Mouse (Mus musculus): ENCODE results near the gene Hoxa7. TPM values are rescaled to one million over a fixed set of nuclear protein-coding genes. Genes with fewer than 3 reads are reported as not detected.

Hoxa7 gene
- total and polyA plus RNA-seq, 3 experiments, result 0.25 to 0.50 (median 0.31) TPM

DNA sequence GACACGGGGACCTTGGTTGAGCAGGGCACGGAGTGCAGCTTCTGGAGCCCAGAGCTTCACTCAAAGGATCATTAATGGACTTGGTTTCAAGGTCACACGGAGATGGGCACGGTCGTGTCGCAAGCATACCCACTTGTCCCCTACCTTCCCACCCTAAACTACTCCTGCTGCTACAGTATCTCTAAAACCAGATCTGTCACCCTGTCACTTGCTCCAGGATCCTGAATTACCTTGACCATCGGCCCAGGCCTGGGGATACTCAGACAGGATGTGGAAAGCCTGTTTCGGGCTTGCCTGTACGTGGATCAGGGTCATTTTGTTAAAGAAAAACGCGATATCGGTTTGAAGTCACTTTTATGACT is 12.0 kb downstream of the Hoxa7 start:
- WGBS, result 22% methylated on average over 12 of the region's 12 CpGs
- no peak for DNase-seq
- no peaks in the 10 kb centered on the region for H3K79me2 ChIP-seq (replicated peaks; ENCODE audit: control insufficient read depth, insufficient read depth, low read length)
- H3K4me3 ChIP-seq, result no peak overlapping the region
- peaks cover 40% of the 10 kb centered on the region for H3K27me3 ChIP-seq (ENCODE audit: control insufficient read depth, insufficient read depth, low read length)
- intact Hi-C loops (cut with DNase I), result loop anchor here (5.0 kb wide), 1 partner anchor 1027 kb away; no protein-coding TSS in a partner anchor
- H3K9ac ChIP-seq (ENCODE audit: low read depth, low read length), result no peak overlapping the region
- no peak overlapping the region for H3K27ac ChIP-seq
- TF ChIP-seq EP300 (IDR thresholded peaks at IDR 0.05; ENCODE audit: insufficient read depth, low read depth, low read length), result no peak
- TF ChIP-seq POLR2A (IDR thresholded peaks at IDR 0.05; ENCODE audit: insufficient read depth, low read depth, low read length), result no peak
- TF ChIP-seq CTCF (IDR thresholded peaks at IDR 0.05), result no peak
- H3K36me3 ChIP-seq (ENCODE audit: control insufficient read depth, insufficient read depth, low read length), result no peaks in the 10 kb centered on the region
- no peaks in the 10 kb centered on the region; the same call in 1 of the 2 replicates for H3K4me1 ChIP-seq (ENCODE audit: control insufficient read depth, insufficient read depth, low read length)

DNA sequence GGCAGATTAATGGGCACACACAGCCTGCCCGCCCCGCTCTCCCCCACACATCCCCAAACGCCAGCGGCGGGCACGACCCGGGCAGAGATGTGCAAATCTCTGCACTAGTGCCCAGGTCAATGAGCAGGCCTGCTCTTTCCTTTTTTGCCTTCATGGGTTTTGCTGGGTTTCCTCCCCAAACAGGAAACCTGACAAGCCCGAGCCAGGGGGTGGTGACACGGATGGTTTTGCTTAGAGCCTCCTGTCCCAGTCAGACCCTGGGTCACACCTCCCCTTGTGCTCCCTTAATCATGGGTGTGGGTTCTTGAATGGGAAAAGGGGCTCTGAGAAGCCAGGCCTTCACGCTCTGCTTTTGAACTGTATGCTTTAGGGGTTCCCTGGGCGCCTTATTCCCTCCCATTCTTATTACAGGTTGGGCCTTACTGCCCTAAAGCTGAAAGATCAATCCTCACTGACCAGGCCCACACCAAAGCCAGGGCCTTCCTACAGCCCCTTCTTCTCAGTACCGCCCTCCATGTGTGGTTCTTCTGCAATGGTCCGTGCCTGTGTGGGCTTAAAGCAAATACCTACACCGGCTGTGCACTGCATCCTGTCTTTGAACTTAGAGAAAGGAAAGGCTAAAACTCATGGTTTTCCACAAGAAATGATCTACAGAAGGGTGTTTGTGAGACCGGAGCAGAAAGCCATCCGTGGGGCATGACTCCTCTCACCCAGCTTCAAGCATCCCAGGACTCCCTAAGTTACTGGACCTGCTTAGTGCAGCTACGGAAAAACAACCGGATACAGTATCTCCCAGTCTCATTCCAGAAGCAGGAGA is 12.6 kb downstream of the Hoxa7 start:
- Histone ChIP-seq H3K27ac (no peak overlapping the region), H3K9ac (ENCODE audit: low read depth, low read length) (no peak overlapping the region), H3K27me3 (ENCODE audit: control insufficient read depth, insufficient read depth, low read length) (peaks cover 42% of the 10 kb centered on the region), H3K36me3 (ENCODE audit: control insufficient read depth, insufficient read depth, low read length) (no peaks in the 10 kb centered on the region), H3K4me1 (ENCODE audit: control insufficient read depth, insufficient read depth, low read length) (no peaks in the 10 kb centered on the region; the same call in 1 of the 2 replicates), H3K79me2 (replicated peaks; ENCODE audit: control insufficient read depth, insufficient read depth, low read length) (no peaks in the 10 kb centered on the region), H3K4me3 (peak overlapping the region; percentile 22; the same call in 1 of the 2 replicates)
- intact Hi-C loops (cut with DNase I), result no loop called here
- WGBS, result 16% methylated on average over 18 of the region's 18 CpGs
- no peak for TF ChIP-seq CTCF (IDR thresholded peaks at IDR 0.05)
- TF ChIP-seq POLR2A (IDR thresholded peaks at IDR 0.05; ENCODE audit: insufficient read depth, low read depth, low read length), result no peak
- TF ChIP-seq EP300 (IDR thresholded peaks at IDR 0.05; ENCODE audit: insufficient read depth, low read depth, low read length), result no peak
- DNase-seq, result peak; percentile 7 to 18

DNA sequence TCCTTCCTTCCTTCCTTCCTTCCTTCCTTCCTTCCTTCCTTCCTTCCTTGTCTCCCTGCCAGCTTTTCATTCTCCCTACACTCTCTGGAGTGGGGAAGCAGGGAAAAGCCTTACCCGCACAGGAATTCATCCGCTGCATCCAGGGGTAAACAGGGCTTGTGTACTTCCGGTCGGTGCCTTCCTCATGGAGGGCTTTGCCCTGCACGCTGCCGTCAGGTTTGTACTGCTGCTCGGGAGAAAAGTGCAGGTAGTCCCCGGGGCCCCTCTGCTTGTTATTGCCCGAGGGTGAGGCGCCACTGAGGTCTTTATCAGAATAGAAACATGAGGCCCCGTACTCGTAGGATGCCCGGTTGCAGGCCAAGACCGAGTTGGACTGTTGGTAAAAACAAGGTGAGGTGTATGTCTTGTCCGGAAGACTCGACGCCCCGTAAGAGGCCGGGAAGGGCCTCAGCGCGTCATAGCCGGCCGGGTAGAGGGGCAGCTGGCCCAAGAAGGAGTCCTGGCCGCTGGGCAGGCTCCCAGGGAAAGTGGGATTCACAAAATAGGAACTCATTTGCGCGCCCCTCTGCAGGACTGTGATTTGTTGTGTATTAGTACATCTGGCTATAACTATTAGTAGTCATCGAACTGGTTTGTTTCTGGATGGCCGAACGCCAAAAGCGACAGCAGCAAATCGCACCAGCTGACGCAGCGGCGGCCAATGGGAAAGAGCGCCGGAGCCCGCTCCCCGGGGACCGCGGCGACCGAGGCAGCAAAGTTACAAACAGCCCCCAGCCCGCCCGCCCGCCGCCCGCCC is 13.4 kb downstream of the Hoxa7 start, which contains the start of gene Hoxa6:
Gene Hoxa6, minus strand, starts transcription at position 651 of the 796 bp plus-strand sequence.
- H3K27me3 ChIP-seq (ENCODE audit: control insufficient read depth, insufficient read depth, low read length), result peaks cover 46% of the 10 kb centered on the region
- peak; percentile 15 to 29 for DNase-seq
- no peak within 1 kb of the TSS for H3K27ac ChIP-seq
- H3K79me2 ChIP-seq (replicated peaks; ENCODE audit: control insufficient read depth, insufficient read depth, low read length), result no peaks in the 10 kb centered on the region
- H3K36me3 ChIP-seq (ENCODE audit: control insufficient read depth, insufficient read depth, low read length), result no peaks in the 10 kb centered on the region
- TF ChIP-seq POLR2A (IDR thresholded peaks at IDR 0.05; ENCODE audit: insufficient read depth, low read depth, low read length) (no peak), EP300 (IDR thresholded peaks at IDR 0.05; ENCODE audit: insufficient read depth, low read depth, low read length) (no peak)
- WGBS, result 5% methylated on average over 47 of the region's 47 CpGs
- peak within 1 kb of the TSS; percentile 22; the same call in 1 of the 2 replicates for H3K4me3 ChIP-seq
- no peaks in the 10 kb centered on the region; the same call in 1 of the 2 replicates for H3K4me1 ChIP-seq (ENCODE audit: control insufficient read depth, insufficient read depth, low read length)
- intact Hi-C loops (cut with DNase I), result no loop called here
- H3K9ac ChIP-seq (ENCODE audit: low read depth, low read length), result no peak within 1 kb of the TSS

DNA sequence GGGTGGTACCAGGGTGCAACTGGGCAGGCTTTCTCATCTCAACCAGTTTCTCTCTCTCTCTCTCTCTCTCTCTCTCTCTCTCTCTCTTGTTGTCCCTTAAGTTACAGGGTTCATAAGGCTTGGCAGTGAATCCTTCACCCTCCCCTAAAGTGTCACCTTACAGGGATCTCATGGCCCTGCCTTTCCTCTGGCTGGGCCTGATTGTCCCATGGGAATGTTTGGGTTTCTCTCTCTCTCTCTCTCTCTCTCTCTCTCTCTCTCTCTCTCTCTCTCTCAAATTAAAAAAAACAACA is 14.0 kb downstream of the Hoxa7 start:
- DNase-seq, result no peak

DNA sequence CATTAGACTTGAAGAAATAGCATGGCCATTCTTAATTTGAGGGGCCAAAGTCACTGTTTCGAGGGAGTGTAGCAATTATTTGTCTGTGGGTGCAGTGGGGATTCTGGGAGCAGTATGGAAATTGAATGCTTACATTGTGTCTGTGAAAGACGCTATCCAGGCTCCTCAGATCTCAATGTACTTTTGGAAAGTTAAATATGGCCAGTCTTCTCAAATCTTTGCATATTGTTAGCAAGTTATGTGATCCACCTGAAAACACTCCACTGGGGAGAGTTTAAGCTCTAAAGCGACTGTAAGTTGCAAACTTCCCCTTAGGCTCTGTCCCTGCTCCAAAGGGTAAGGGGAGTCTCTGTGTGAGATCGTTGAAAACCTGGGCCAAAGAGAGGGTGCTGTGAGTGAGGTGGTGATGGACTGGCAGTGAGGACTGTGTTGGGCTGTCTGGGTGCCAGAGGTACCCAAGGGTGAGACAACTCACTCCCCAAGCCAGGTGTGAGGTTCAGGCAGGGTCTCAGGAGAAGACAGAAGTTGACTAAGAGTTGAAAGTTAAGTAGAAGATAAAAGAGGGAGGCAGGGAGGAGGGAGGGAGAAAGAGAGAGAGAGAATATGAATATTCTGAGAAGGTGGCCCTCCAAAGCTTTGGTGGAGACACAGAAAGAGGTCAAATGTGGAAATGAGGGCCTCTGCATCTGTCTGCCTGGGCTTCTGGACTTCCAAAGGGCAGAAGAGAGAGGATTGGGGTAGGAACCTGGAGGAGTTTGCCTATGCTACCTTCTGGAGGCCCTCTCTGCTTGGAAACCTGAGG is 14.6 kb downstream of the Hoxa7 start:
- TF ChIP-seq CTCF (IDR thresholded peaks at IDR 0.05) (no peak), EP300 (IDR thresholded peaks at IDR 0.05; ENCODE audit: insufficient read depth, low read depth, low read length) (no peak)
- H3K9ac ChIP-seq (ENCODE audit: low read depth, low read length), result no peak overlapping the region
- 13% methylated on average over 4 of the region's 4 CpGs for WGBS
- peaks cover 44% of the 10 kb centered on the region for H3K27me3 ChIP-seq (ENCODE audit: control insufficient read depth, insufficient read depth, low read length)
- no peaks in the 10 kb centered on the region for H3K4me1 ChIP-seq (ENCODE audit: control insufficient read depth, insufficient read depth, low read length)
- intact Hi-C loops (cut with DNase I), result no loop called here
- no peak for DNase-seq
- H3K79me2 ChIP-seq (replicated peaks; ENCODE audit: control insufficient read depth, insufficient read depth, low read length), result no peaks in the 10 kb centered on the region
- no peaks in the 10 kb centered on the region for H3K36me3 ChIP-seq (ENCODE audit: control insufficient read depth, insufficient read depth, low read length)
- no peak overlapping the region for H3K27ac ChIP-seq
- no peak overlapping the region for H3K4me3 ChIP-seq

More for the DNA sequence above, 14.0 kb downstream of the Hoxa7 start:
- Histone ChIP-seq H3K27me3 (ENCODE audit: control insufficient read depth, insufficient read depth, low read length) (peaks cover 47% of the 10 kb centered on the region), H3K36me3 (ENCODE audit: control insufficient read depth, insufficient read depth, low read length) (no peaks in the 10 kb centered on the region), H3K27ac (no peak overlapping the region), H3K4me3 (no peak overlapping the region), H3K4me1 (ENCODE audit: control insufficient read depth, insufficient read depth, low read length) (no peaks in the 10 kb centered on the region; the same call in 1 of the 2 replicates), H3K79me2 (replicated peaks; ENCODE audit: control insufficient read depth, insufficient read depth, low read length) (no peaks in the 10 kb centered on the region), H3K9ac (ENCODE audit: low read depth, low read length) (no peak overlapping the region)
- TF ChIP-seq CTCF (IDR thresholded peaks at IDR 0.05) (no peak), POLR2A (IDR thresholded peaks at IDR 0.05; ENCODE audit: insufficient read depth, low read depth, low read length) (no peak), EP300 (IDR thresholded peaks at IDR 0.05; ENCODE audit: insufficient read depth, low read depth, low read length) (no peak)
- intact Hi-C loops (cut with DNase I), result no loop called here
